Comparison of ENCODE assay signal across 10 mouse cellular contexts in genomic region chr9:108120671-108121070, GRCm38 (mm10). TPM values are rescaled to one million over a fixed set of nuclear protein-coding genes. Genes with fewer than 3 reads are reported as not detected.
DNase-seq lines count a peak whose midpoint lies in the region; ATAC-seq lines count a peak whose summit lies in the region.
"Had no signal": no experiment of that assay in that cellular context is flagged by ENCODE, and none has a peak within 500 bp of the region (broad histone marks: within the 10 kb centered on the region; RNA-seq: fewer than 3 reads in every experiment).

No protein-coding gene starts in this region.

- peaks cover 19% of the 10 kb centered on the region for H3K4me1 ChIP-seq in heart, embryonic 13.5 days
- H3K4me1 ChIP-seq in brown adipose tissue, adult 24 weeks (ENCODE audit: control insufficient read depth, insufficient read depth, insufficient read length, low read length), result peaks cover 13% of the 10 kb centered on the region
- H3K4me1 ChIP-seq in megakaryocyte, embryonic 14.5 days, result peaks cover 46% of the 10 kb centered on the region
- peaks cover 12% of the 10 kb centered on the region for H3K4me1 ChIP-seq in forebrain, embryonic 10.5 days
- H3K4me1 ChIP-seq in kidney, embryonic 16.5 days (ENCODE audit: insufficient read depth, low read length), result peaks cover 14% of the 10 kb centered on the region

- WGBS in heart, embryonic 13.5 days, result 85% methylated on average over 8 of the region's 8 CpGs
- WGBS in forebrain, embryonic 10.5 days, result 94% methylated on average over 8 of the region's 8 CpGs
- 91% methylated on average over 8 of the region's 8 CpGs for WGBS in kidney, embryonic 16.5 days

- ATAC-seq in heart, embryonic 13.5 days (ENCODE audit: extremely low read depth, insufficient number of reproducible peaks, low FRiP score, low TSS enrichment), result no peak
- no peak for ATAC-seq in kidney, embryonic 16.5 days (ENCODE audit: low FRiP score, low TSS enrichment)

- no peak for DNase-seq in heart, adult 18-20 months
- DNase-seq in B cell, adult 2 months, result peak; percentile 59 to 71
- no peak for DNase-seq in forebrain, embryonic 10.5 days (ENCODE audit: extremely low spot score, low spot score)
- DNase-seq in thymus, postnatal 10 days (ENCODE audit: low spot score in 2 of 2), result no peak

- peaks cover 12% of the 10 kb centered on the region for H3K27me3 ChIP-seq in heart, embryonic 13.5 days (replicated peaks)
- peaks cover 49% of the 10 kb centered on the region for H3K27me3 ChIP-seq in megakaryocyte, embryonic 14.5 days (replicated peaks)
- H3K27me3 ChIP-seq in forebrain, embryonic 10.5 days (ENCODE audit: poor library complexity, severe bottlenecking), result peaks cover 14% of the 10 kb centered on the region
- H3K27me3 ChIP-seq in kidney, embryonic 16.5 days (ENCODE audit: insufficient read depth, low read length), result no peaks in the 10 kb centered on the region
- H3K27me3 ChIP-seq: forebrain, embryonic 12.5 days had no signal

- H3K4me2 ChIP-seq in heart, embryonic 13.5 days, result peak overlapping the region; percentile 31; the same call in 1 of the 2 replicates
- no peak overlapping the region for H3K4me2 ChIP-seq in kidney, embryonic 16.5 days (replicated peaks; ENCODE audit: low read depth, low read length)
- H3K4me2 ChIP-seq: forebrain, embryonic 12.5 days had no signal

- H3K27ac ChIP-seq in heart, embryonic 13.5 days (replicated peaks), result peak overlapping the region; percentile 85; the same call in 1 of the 2 replicates
- H3K27ac ChIP-seq in brown adipose tissue, adult 24 weeks (replicated peaks; ENCODE audit: low read depth, low read length), result 0 out of 2 replicates have a peak overlapping the region, but pooled peaks have one; percentile 20
- no peak overlapping the region for H3K27ac ChIP-seq in forebrain, embryonic 10.5 days
- H3K27ac ChIP-seq in kidney, embryonic 16.5 days (ENCODE audit: low read length), result no peak overlapping the region
- H3K27ac ChIP-seq: forebrain, embryonic 12.5 days; heart, adult 2 months had no signal

- H3K9me3 ChIP-seq in heart, embryonic 13.5 days, result no peaks in the 10 kb centered on the region
- H3K9me3 ChIP-seq in megakaryocyte, embryonic 14.5 days, result no peaks in the 10 kb centered on the region
- H3K9me3 ChIP-seq in forebrain, embryonic 10.5 days, result no peaks in the 10 kb centered on the region
- no peaks in the 10 kb centered on the region for H3K9me3 ChIP-seq in kidney, embryonic 16.5 days (ENCODE audit: low read length)
- H3K9me3 ChIP-seq: forebrain, embryonic 12.5 days had no signal

- H3K36me3 ChIP-seq in heart, embryonic 13.5 days, result no peaks in the 10 kb centered on the region
- H3K36me3 ChIP-seq in megakaryocyte, embryonic 14.5 days (replicated peaks; ENCODE audit: low read length), result no peaks in the 10 kb centered on the region
- peaks cover 11% of the 10 kb centered on the region; the same call in 1 of the 2 replicates for H3K36me3 ChIP-seq in forebrain, embryonic 10.5 days (replicated peaks)
- H3K36me3 ChIP-seq in kidney, embryonic 16.5 days (ENCODE audit: insufficient read depth, low read length), result no peaks in the 10 kb centered on the region

- H3K4me3 ChIP-seq in heart, embryonic 13.5 days, result no peak overlapping the region
- H3K4me3 ChIP-seq in brown adipose tissue, adult 24 weeks (ENCODE audit: insufficient read depth, low read depth, low read length), result no peak overlapping the region
- H3K4me3 ChIP-seq in megakaryocyte, embryonic 14.5 days (replicated peaks), result peak overlapping the region; percentile 50
- no peak overlapping the region for H3K4me3 ChIP-seq in forebrain, embryonic 10.5 days
- H3K4me3 ChIP-seq in kidney, embryonic 16.5 days (ENCODE audit: low read length), result no peak overlapping the region
- H3K4me3 ChIP-seq: forebrain, embryonic 12.5 days; heart, adult 2 months had no signal

- H3K9ac ChIP-seq in heart, embryonic 13.5 days, result no peak overlapping the region
- no peak overlapping the region for H3K9ac ChIP-seq in kidney, embryonic 16.5 days (replicated peaks; ENCODE audit: low read length)
- H3K9ac ChIP-seq: forebrain, embryonic 12.5 days had no signal

RNA-seq across cellular contexts. Expression of gene Apeh, which starts 26.3 kb away (rescaled TPM):
- polyA plus RNA-seq in heart, embryonic 13.5 days (2015; fragmentation: Nextera tagmentation; extraction: Ambion mirVana), result 51.3 and 62.5 TPM in 2 replicates
- 10 to 100 TPM; 37.4 to 48.3 TPM for total RNA-seq in heart, adult 18-20 months (2021)
- polyA plus RNA-seq in brown adipose tissue, adult 24 weeks (2012; ENCODE audit: insufficient read depth, insufficient read length, missing spikeins), result 41.1 and 58.6 TPM in 2 replicates
- polyA plus RNA-seq in megakaryocyte, embryonic 14.5 days (2012; ENCODE audit: insufficient read depth, low replicate concordance), result 13.0 and 26.5 TPM in 2 replicates
- 74.1 and 79.4 TPM in 2 replicates for polyA plus RNA-seq in forebrain, embryonic 10.5 days (2016; fragmentation: Nextera tagmentation; extraction: Ambion mirVana)
- 87.8 and 93.0 TPM in 2 replicates for polyA plus RNA-seq in kidney, embryonic 16.5 days (2015; fragmentation: Nextera tagmentation; extraction: Ambion mirVana)

RNA-seq across cellular contexts. Expression of gene Rnf123, which starts 37.5 kb away (rescaled TPM):
- polyA plus RNA-seq in heart, embryonic 13.5 days (2015; fragmentation: Nextera tagmentation; extraction: Ambion mirVana), result 29.4 and 30.9 TPM in 2 replicates
- 10 to 100 TPM; 83.4 to 86.8 TPM for total RNA-seq in heart, adult 18-20 months (2021)
- polyA plus RNA-seq in brown adipose tissue, adult 24 weeks (2012; ENCODE audit: insufficient read depth, insufficient read length, missing spikeins), result 40.0 TPM in 2 replicates
- polyA plus RNA-seq in megakaryocyte, embryonic 14.5 days (2012; ENCODE audit: insufficient read depth, low replicate concordance), result 51.9 and 73.7 TPM in 2 replicates
- polyA plus RNA-seq in forebrain, embryonic 10.5 days (2016; fragmentation: Nextera tagmentation; extraction: Ambion mirVana), result 32.8 and 36.2 TPM in 2 replicates
- polyA plus RNA-seq in kidney, embryonic 16.5 days (2015; fragmentation: Nextera tagmentation; extraction: Ambion mirVana), result 37.2 and 44.3 TPM in 2 replicates

RNA-seq across cellular contexts. Expression of gene Mst1, which starts 40.4 kb away (rescaled TPM):
- 0.20 and 0.59 TPM in 2 replicates for polyA plus RNA-seq in heart, embryonic 13.5 days (2015; fragmentation: Nextera tagmentation; extraction: Ambion mirVana)
- under 1 TPM in 1 of 2 experiments, not detected in 1; 0.36 TPM for total RNA-seq in heart, adult 18-20 months (2021)
- polyA plus RNA-seq in brown adipose tissue, adult 24 weeks (2012; ENCODE audit: insufficient read depth, insufficient read length, missing spikeins), result not detected in 2 replicates
- 0.17 TPM in 1 of 2 replicates, not detected in the other for polyA plus RNA-seq in megakaryocyte, embryonic 14.5 days (2012; ENCODE audit: insufficient read depth, low replicate concordance)
- polyA plus RNA-seq in forebrain, embryonic 10.5 days (2016; fragmentation: Nextera tagmentation; extraction: Ambion mirVana), result 0.73 and 0.81 TPM in 2 replicates
- 0.10 and 0.21 TPM in 2 replicates for polyA plus RNA-seq in kidney, embryonic 16.5 days (2015; fragmentation: Nextera tagmentation; extraction: Ambion mirVana)
- total RNA-seq: heart, adult 2 months had no signal

Comparison
In these comparisons a context has a peak if more than half of its experiments do, and no peak if none do; other contexts are left out.
1. H3K27ac ChIP-seq: peak in heart, embryonic 13.5 days (single experiment) and brown adipose tissue, adult 24 weeks (single experiment); none in forebrain, embryonic 10.5 days (single experiment) and kidney, embryonic 16.5 days (single experiment).
2. DNase-seq: peak in B cell, adult 2 months (2 of 2); none in heart, adult 18-20 months (0 of 2), forebrain, embryonic 10.5 days (single experiment) and thymus, postnatal 10 days (0 of 2).